Mouse (Mus musculus): ENCODE data around the gene Retsat. TPM values are rescaled to one million over a fixed set of nuclear protein-coding genes. Genes with fewer than 3 reads are reported as not detected.

Retsat gene
- polyA plus RNA-seq, 1 experiment from 2014 or later, result 5.0 TPM

Other genes starting within 250 kb of the Retsat start
- gene Tmem150a, start 243.0 kb upstream of the Retsat start, polyA plus RNA-seq (2014; fragmentation: Nextera tagmentation; extraction: Ambion mirVana), result 6.2 and 6.5 TPM in 2 replicates
- 102 TPM in 2 replicates for gene Rnf181, start 231.5 kb upstream of the Retsat start, polyA plus RNA-seq (2014; fragmentation: Nextera tagmentation; extraction: Ambion mirVana)
- 13.4 and 15.4 TPM in 2 replicates for gene Vamp5, start 218.0 kb upstream of the Retsat start, polyA plus RNA-seq (2014; fragmentation: Nextera tagmentation; extraction: Ambion mirVana)
- 27.6 and 32.0 TPM in 2 replicates for gene Vamp8, start 207.8 kb upstream of the Retsat start, polyA plus RNA-seq (2014; fragmentation: Nextera tagmentation; extraction: Ambion mirVana)
- gene Ggcx, start 184.2 kb upstream of the Retsat start, polyA plus RNA-seq (2014; fragmentation: Nextera tagmentation; extraction: Ambion mirVana), result 9.4 and 12.2 TPM in 2 replicates
- gene Mat2a, start 158.9 kb upstream of the Retsat start, polyA plus RNA-seq (2014; fragmentation: Nextera tagmentation; extraction: Ambion mirVana), result 463 and 499 TPM in 2 replicates
- 0.41 TPM in 1 of 2 replicates, not detected in the other for gene Sh2d6, start 76.8 kb upstream of the Retsat start, polyA plus RNA-seq (2014; fragmentation: Nextera tagmentation; extraction: Ambion mirVana)
- 6.6 and 8.0 TPM in 2 replicates for gene Capg, start 54.1 kb upstream of the Retsat start, polyA plus RNA-seq (2014; fragmentation: Nextera tagmentation; extraction: Ambion mirVana)
- gene Elmod3, start 62 bp upstream of the Retsat start, polyA plus RNA-seq (2014; fragmentation: Nextera tagmentation; extraction: Ambion mirVana), result 15.4 and 17.4 TPM in 2 replicates
- 48.7 and 48.9 TPM in 2 replicates for gene Tgoln1, start 18.5 kb downstream of the Retsat start, polyA plus RNA-seq (2014; fragmentation: Nextera tagmentation; extraction: Ambion mirVana)
- gene Tcf7l1, start 190.8 kb downstream of the Retsat start, polyA plus RNA-seq (2014; fragmentation: Nextera tagmentation; extraction: Ambion mirVana), result 16.7 and 19.8 TPM in 2 replicates